Mouse (Mus musculus): ENCODE measurements around the gene Atp2a2.
"Not testable (repeated sequence)": the region's sequence is repeated elsewhere in the genome, so short reads cannot be mapped to it uniquely, and the experiment has no call there.

DNA sequence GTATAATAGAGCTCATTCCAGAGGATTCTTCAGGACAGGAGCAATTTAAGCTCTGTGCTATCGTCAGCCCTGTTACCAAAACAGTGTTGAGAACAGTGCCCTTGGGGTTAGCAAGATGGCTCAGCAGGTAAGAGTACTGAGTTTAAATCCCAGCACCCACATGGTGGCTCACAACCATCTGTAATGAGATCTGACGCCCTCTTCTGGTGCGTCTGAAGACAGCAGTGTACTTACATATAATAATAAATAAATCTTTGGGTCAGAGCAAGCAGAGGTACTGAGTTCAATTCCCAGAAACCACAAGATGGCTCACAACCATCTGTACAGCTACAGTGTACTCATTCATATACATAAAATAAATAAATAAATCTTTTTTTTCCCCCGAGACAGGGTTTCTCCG is 15.8 kb downstream of the Atp2a2 start:
- TF ChIP-seq GATA1 (IDR thresholded peaks at IDR 0.05; ENCODE audit: borderline replicate concordance, low read length); FLI1 (IDR thresholded peaks at IDR 0.05; ENCODE audit: low read length): not testable (repeated sequence)

Data from megakaryocyte, embryonic 14.5 days (primary cell).